Mouse (Mus musculus) telencephalon, adult 2 months (tissue): ENCODE measurements around the gene Rnf113a2.

ENCODE experiments used
- DNase-seq: peaks from one replicate; pipeline ENCODE4 v3.0.0-alpha.2; 2011; ENCODE audit warnings: low read depth, low spot score

Gene Rnf113a2

DNA sequence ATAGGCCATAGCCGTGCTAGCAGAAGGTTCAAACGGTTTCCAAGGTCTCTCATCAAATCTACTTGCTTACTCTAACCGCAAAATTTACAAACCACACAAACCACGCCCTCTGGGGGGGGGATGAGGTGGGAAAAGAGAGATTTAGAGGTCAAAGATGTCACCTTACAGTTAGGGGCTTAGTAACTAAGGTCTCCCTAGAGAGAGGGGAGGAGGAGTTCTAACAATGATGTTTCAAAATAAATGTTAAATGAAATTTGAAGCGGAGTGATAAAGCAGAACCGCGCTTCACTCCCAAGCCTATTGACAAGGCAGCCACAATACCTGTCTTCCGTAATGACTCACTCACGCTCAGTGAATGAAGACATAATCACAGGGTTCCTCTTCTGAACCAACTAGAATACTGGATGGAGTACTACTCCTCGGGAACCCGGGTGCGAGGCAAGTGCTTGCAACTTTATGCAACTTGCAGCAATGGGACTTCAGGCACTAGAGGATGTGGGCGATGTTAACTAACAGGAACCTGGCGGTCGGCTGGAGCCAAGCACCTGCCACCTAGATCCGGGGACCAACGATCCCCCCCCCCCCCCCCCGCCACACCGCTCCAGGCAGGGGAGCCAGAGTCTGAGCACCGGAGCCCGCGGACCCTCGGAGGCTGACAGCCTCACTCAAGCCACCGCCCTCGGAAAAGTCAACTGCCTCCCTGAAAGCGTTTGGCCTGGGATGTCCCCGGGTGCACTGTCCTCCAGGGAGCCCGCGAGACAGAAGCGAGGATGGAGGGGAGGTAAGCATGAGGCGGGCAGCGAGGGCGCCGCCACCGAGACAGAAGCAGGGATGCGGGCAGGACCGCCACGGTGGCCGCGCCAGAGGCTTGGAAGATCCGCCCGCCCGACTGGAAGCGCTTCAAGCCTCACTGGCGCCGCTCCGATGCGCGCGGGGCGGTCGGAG lies 8.8 kb upstream of the Rnf113a2 start:
- peak; percentile 11 for DNase-seq

GRCm38 (mm10) chr12:84408819-84409507 lies 8.0 kb upstream of the Rnf113a2 start, which contains the start of the genes Entpd5 and Bbof1:
TSS of gene Entpd5 (minus strand) at chr12:84409029.
TSS of gene Bbof1 (plus strand) at chr12:84409071.
- peak; percentile 69 for DNase-seq

DNA sequence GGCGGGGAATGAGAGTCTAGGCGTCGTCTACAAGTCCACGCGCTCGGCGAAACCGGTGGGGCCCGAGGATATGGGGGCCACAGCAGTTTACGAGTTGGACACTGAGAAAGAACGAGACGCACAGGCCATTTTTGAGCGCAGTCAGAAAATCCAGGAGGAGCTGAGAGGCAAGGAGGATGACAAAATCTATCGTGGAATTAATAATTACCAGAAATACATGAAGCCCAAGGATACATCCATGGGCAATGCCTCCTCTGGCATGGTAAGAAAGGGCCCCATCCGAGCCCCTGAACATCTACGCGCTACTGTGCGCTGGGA lies 568 bp downstream of the Rnf113a2 start:
- no peak for DNase-seq

GRCm38 (mm10) chr12:84423990-84424389 lies 7.0 kb downstream of the Rnf113a2 start:
- no peak for DNase-seq

GRCm38 (mm10) chr12:84429825-84430224 lies 12.8 kb downstream of the Rnf113a2 start:
- no peak for DNase-seq

DNA sequence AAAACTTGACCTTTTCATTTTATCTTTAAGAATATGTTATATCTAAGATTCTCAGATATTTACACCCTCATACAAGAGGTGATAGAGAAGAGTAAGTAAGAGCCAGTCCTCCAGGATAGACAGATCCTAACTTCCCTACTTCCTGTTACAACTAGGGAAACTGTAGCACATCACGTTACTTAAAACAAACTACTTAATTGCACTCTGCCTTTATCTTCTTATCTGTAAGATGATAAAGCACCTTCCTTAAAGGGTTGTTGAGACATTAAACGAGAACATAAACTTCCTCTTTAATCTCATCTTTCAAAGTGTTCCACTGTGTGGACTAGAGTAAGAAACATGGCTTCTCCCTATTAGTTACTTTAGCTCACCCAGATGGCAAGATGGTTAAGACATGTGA lies 21.7 kb downstream of the Rnf113a2 start:
- DNase-seq, result no peak

GRCm38 (mm10) chr12:84442526-84442925 lies 25.5 kb downstream of the Rnf113a2 start:
- DNase-seq, result no peak

DNA sequence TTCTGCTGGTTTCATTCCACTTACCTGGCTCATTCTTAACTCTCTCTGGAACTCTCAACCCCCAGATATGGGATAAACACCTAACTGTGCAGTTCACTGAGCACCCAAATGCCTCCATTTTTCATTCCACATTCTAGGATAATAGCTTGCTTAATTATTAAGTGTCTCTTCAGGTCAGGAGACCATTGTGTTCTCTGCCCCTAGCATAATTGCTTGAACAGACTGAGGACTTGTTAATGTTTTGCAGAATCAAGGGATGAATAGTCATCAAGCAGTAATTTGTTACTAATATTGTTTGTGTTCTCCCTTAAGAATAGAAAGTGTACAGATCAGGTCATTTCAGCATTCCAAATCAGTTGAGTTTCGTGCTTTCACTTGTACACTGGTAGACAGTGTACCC lies 30.4 kb downstream of the Rnf113a2 start:
- no peak for DNase-seq

DNA sequence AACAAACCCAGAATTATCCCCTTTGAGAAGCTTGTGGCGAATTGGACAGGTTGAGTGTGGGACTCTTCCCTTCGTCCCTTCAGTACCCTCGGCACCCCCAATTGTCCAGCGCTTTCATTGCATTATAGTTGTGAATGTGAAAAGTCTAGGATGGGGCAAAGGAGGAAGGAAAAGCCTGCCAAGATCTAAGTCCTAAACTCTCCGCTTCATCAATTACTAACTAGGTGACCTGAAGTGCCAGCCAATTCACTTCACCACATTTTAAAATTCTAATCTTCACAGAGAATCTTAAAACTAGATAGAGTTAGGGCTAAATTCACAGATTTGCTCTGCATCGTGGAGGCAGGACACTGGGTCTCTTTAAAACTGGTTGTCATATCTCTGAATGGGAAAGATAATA lies 31.2 kb downstream of the Rnf113a2 start:
- DNase-seq, result no peak

GRCm38 (mm10) chr12:84449887-84450286 lies 32.9 kb downstream of the Rnf113a2 start:
- no peak for DNase-seq

- peak; percentile 13 for DNase-seq
These were observed 33.3 kb downstream of the Rnf113a2 start for GRCm38 (mm10) chr12:84450351-84450717.

DNA sequence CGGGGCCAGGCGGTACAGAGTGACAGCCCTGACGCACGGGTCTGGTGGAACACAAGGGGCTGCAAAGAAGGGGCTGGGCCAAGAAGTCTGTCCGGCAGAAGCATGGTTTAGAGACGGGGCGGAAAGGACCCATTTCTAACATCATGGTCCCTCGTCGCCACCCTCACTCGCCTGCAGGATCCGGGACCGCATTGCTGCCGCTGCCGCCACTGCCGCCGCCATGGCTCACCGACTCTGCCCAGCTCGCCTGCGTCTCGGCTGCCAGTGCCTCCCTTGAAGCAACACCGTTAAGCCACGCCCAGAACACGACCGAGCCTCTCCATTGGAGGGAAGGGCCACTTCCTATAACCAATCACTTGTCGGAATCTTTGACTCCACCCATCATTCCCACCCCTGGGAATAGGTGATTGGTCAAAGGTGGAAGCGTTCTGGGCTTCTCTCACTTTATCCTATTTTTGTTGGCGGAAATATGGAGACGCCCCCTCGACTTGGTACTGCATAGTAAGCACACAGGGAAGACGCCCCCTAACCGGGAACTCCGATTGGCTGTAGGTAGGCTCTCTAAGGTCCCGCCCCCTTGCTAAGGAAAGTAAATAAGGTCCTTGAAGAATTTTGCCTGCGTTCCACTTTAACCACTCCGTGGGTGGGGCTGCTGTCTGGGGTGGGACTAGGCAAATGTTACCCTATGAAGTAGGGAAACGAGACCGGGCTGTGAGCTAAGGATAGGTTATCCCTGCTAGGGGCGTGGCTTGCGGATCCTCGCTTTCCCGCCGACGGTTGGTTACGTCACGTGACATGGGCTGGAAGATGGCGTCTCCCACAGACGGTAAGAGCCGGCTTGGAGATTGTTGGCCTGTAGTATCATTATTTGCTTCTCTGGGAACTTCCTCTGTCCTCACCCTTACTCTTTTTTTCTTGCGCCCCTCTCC lies 34.0 kb downstream of the Rnf113a2 start, which contains the start of the genes Aldh6a1 and Lin52:
TSS of gene Aldh6a1 (minus strand) at position 287 of the 929 bp plus-strand sequence.
TSS of gene Lin52 (plus strand) at position 705 of the 929 bp plus-strand sequence.
- peak; percentile 100 for DNase-seq

DNA sequence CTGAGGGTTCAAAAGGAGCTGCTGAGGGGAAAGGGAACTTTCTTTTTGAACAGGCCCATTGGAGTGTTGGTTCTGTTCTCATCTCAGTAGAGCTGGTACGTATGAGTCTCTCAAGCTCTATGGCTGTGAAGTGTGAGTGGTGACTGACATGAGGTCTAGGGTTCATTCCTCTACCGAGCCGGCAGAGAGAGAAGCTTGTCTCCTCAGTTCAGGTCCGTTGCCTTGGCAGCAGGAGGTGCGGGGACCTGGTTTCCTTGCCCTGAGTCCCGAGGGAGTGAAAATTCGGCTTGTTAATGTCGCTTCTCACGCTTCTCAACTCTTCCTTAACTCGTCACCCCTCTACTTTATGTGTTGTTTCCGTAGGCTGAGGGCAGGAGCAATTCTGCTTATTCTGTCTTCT lies 34.8 kb downstream of the Rnf113a2 start:
- peak; percentile 6 for DNase-seq

- no peak for DNase-seq
These were observed 39.9 kb downstream of the Rnf113a2 start for GRCm38 (mm10) chr12:84456911-84457310.

- DNase-seq, result no peak
These were observed 42.8 kb downstream of the Rnf113a2 start for GRCm38 (mm10) chr12:84459845-84460244.

DNA sequence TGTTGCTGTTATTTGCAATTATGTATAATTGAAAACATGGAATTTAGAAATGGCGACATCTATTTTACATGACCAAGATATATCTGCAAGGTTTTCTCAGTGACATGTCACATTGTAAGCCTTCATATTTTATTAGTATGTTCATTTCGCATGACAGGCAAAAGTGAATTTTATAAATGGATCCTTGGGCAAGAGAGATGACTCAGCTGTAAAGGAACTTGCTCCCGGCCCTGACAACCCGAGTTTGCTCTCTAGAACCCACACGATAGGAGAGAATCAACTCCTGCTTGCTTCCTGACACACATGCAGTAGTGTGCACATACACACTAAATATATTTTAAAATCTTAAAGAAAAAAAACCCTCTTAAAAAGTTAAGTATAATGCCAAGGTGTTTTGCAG lies 44.4 kb downstream of the Rnf113a2 start:
- DNase-seq, result no peak

GRCm38 (mm10) chr12:84462856-84463255 lies 45.9 kb downstream of the Rnf113a2 start:
- no peak for DNase-seq
